Mouse (Mus musculus) left cerebral cortex, postnatal 14 days (tissue): ENCODE data around the gene Chit1. TPM values are rescaled to one million over a fixed set of nuclear protein-coding genes. Genes with fewer than 3 reads are reported as not detected.

Experiments used
- DNase-seq, 2 experiments: peaks; one replicate each; pipeline ENCODE4 v3.0.0; 2021 to 2022; ENCODE audit warnings: low spot score in 2 of 2, mixed read lengths in 1 of 2
- intact Hi-C: fragments of 180-260 bp; cut with DNase I; formaldehyde crosslinking; loops from one replicate; pipeline ENCODE4 v1.15.1; 2025
- total RNA-seq, 2 experiments: library from RNA; stranded (reverse); gene quantifications; 2 replicates each; pipeline ENCODE4 v1.2.3; 2021

The Chit1 gene
- total RNA-seq, 2 experiments from 2014 or later: 0.38 to 0.42 TPM

DNA sequence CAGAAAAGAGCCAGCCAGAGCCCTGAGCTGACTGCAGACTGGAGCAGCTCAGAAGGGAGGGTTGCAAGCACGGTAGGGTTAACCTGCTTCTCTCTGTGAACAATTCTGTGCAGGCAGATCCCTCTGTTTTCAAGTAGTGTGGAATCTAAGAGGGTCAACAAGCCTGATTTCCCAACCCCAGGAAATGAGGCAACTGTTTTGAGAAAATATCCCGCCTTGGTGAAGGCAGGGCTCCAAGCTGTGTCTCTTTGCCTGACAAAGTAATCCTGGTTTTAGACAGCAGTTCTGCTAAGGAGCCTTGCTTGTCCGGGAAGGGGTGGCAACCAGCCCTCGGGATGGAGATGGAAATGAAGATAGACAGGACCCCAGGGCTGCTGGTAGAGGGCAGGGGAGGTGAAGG is 53.4 kb downstream of the Chit1 start:
- intact Hi-C loops: no loop called here
- no peak for DNase-seq

DNA sequence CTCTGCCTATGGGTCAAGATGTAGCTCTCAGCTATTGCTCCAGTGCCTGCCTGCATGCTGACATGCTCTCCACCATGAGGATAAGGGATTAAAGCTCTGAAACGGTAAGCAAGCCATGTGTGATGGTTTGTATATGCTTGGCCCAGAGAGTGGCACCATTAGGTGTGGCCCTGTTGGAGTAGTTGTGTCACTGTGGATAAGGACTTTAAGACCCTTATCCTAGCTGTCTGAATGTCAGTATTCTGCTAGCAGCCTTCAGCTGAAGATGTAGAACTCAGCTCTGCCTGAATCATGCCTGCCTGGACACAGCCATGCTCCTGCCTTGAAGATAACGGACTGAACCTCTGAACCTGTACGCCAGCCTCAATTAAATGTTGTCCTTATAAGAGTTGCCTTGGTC is 55.5 kb downstream of the Chit1 start:
- intact Hi-C loops: no loop called here
- DNase-seq: no peak

DNA sequence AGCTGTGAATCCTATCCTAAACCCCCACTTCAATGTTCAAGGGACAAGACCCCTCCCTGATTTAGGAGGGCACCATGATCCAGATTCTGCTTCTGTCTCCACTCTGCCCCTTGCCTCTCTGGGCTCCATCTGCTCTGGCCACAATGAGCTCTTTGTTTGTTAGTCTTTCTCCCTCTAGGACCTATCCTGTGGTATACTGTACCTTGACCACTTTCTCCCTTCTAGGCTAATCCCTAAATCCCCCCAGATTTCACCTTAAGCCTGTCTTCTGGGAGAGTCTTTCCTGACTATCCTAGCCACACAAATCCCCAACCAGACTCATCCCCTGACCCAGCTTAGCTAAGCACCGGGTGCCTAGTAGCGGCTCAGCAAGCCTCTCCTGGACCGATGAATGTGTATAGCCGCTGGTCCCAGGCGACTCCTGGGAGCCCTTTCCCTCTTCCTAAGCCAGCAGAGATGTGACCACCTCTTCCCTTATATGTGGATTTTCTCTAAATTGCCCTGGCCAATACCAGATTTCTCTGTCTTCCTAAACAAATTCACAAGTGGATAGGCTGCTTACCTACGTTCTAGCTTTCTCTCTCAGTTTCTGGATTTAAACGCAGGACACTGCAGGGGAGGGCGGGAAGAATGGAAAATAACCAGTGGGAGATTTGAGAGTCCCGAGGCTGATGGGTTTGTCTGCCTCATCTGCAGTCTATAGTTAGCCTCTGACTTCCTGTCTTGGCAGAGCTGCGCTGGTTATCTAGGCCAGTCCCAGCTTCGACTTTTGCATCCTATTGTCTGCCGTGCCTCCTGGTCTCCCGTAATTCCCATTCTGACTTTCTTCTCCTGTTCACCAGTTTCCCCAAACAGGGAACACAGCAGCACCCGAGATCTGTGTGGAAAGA is 56.6 kb downstream of the Chit1 start:
- intact Hi-C loops: no loop called here
- no peak for DNase-seq

DNA sequence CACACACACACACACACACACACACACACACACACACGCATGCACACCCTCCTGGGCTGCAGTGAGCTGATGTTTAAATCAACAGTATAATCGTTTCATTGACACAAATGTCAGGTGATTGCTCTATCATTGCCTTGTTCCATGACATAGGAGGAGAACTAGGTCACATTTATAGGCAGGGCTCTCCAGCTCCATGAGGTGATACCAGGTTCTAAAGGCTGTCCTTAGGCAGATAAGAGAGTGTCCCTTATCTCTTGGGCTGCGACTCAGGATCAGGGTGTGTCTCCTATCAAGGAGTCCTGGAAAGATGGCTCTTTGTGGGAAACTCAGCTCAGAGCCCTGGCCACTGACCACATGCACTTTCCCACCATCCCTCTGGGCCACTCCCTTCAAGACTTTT is 57.5 kb downstream of the Chit1 start:
- intact Hi-C loops: no loop called here

DNA sequence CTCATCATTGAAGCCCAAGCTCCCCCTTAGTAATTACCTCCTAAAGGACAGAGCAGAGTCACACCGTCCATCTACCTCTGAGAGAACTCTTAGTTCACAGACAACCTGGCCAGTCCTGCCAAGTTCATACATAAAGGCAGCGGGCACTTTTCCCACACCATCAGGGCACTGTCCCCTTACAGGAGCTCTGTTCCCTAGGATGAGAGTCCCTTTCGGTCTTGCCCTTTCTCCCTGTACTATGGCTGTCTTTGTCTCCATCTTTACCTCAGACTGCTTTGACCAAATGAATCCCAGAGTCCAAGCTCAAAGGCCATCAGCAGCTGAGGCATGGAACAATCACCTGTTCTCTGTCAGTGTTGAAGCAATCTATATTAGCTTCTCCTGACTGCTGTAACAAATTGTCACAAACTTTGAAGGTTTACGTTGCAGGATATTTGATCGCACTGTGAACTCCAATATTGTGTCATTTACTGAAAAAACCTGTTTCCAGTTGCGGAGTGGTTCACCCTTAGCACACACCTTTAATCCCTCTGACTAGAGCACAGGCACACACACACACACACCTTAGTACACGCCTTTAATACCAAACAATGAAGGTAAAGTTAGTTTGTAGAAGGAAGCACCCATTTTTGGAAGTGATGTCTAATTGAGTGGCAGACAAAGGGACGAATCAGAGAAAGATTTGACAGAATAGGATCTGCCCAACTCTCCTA is 58.1 kb downstream of the Chit1 start:
- no peak for DNase-seq
- intact Hi-C loops: no loop called here

More for the DNA sequence above, 57.5 kb downstream of the Chit1 start:
- DNase-seq: no peak

DNA sequence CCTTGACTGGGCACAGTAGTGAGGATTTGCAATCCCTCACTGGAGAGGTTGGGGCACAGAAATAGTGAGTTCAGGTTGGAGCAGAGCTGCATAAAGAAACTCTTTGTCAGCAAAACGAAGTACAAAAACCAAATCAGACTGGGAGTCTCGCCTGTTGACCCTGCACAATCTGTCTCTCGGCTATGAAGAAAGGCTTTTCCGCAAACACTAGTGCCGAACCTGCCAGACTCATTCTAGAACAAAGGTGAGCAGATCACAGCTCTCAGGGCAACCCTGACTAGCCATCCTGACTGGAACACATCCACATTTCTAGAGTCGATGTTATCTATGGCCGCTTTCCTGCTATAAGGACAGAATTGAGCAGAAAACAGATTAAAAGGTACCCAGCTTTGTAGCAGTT is 62.0 kb downstream of the Chit1 start:
- DNase-seq: no peak
- intact Hi-C loops: no loop called here

DNA sequence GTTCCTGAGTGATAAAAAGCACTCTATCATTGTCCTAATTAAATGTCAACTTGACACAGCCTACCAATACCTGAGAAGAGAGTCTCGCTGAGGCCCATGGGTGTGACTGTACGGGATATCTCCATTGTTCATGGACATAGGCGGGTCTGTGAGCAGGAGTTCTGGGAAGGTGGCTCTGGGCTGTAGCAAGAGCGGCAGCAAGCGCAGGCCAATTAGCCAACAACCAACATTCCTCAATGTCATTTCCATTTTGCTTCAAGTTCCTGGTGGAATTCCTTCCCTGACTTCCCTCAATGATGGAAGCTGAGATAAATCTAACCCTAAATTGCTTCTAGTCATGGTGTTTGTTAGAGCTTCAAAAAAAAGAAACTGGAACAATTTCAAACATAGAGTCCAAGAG is 66.9 kb downstream of the Chit1 start:
- DNase-seq: no peak
- intact Hi-C loops: no loop called here

DNA sequence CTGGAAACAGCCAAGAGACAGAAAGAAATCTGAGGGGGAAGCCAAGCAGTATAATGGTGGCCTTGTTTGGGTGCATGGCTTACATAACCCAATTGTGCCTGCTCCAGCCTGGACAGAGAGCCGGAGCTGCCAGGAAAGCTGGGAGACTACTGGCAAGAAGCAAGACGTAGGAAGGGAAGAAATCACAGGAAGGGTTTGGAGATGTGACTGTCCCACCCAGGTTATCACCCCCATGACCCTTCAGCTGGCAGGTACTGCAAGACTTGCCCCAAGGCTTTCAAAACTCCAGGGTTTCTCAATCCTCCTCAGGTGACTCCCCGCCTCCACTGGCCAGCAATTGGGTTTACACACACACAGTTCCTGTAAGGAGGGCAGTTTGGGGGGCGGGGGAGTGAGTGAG is 71.0 kb downstream of the Chit1 start, which contains the start of gene Chil1:
Gene Chil1 (plus strand): TSS at position 152 of the 400 bp plus-strand sequence.
- no peak for DNase-seq
- intact Hi-C loops: no loop called here

DNA sequence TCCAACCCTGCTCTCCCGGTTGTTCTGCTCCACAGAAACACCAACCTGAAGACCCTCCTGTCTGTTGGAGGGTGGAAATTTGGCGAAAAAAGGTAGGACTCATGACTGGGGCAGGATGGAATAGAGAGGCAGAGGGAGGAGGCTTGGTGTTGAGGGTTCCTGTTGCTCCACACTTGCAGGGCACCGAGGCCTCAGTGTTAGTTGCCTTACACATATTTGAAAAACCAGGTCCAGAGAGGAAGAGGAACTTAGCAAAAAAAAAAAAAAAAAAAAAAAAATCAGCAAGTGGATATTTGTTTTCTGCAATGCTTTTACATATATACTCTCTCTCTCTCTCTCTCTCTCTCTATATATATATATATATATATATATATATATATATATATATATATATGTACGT is 73.0 kb downstream of the Chit1 start:
- DNase-seq: no peak
- intact Hi-C loops: no loop called here

DNA sequence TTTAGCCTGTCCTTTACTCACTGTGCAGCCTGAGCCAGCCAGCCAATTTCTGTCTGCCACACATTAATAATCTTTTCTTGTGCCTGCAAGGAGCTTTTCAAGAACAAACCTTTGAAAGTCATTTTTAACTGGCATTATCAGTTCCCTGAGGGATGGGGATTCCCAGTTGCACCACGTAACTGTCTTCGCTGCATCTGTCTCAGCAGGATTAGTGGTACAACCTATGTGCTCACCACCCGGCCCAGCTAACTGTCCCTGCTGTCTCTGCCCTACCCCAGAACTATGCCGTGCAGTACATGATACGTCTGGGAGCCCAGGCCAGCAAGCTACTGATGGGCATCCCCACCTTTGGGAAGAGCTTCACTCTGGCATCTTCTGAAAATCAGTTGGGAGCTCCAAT is 77.2 kb downstream of the Chit1 start:
- intact Hi-C loops: no loop called here
- no peak for DNase-seq

DNA sequence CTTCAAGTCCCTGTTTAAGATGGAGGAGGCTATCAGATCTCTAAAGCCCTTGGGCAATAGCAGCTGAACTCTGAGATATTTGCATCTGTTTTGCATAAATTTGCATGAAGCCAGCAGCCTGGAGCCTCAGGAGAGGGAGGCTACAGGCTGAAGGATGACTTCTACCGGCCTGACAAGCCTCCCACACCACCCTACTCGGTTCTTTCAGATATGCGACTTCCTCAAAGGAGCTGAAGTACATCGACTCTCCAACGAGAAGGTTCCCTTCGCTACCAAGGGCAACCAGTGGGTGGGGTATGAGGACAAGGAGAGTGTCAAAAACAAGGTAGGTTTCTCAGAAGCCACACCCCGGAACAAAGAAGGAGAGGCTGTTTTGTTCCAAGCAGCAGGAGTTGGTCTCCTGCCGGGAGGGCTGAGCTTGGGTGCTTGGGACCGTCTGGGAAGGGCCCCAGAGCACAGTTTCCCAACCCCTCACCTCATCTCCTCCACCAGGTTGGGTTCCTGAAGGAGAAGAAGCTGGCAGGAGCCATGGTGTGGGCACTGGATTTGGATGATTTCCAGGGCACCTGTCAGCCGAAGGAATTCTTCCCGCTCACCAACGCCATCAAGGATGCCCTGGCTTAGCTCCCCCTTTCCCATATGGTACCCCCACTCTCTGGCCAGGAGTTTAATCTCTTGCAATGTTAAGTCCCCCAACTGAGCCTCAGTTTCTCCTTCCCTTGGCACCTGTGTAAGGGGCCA is 78.1 kb downstream of the Chit1 start:
- intact Hi-C loops: no loop called here
- peak in 1 of 2 experiments; percentile 67 for DNase-seq

DNA sequence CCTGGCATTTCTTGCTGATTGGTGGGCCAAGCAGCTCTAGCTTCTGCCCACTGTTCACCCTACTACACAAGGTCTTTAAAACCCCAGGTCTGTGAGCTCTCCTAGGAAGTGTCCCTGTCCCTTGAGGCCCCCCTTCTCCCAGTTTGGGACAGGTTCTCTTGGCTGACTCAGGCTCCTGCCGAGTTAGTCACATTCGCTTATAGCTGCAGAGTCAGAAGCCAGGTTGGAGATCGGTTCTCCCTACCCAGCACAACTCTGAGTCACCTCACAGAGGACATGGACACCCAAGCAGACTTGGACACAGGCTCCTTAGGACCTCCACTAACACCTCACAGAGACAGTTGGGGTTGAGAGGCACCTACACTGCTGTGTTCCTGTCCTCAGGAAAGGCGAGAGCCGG is 80.2 kb downstream of the Chit1 start:
- intact Hi-C loops: no loop called here
- no peak for DNase-seq

DNA sequence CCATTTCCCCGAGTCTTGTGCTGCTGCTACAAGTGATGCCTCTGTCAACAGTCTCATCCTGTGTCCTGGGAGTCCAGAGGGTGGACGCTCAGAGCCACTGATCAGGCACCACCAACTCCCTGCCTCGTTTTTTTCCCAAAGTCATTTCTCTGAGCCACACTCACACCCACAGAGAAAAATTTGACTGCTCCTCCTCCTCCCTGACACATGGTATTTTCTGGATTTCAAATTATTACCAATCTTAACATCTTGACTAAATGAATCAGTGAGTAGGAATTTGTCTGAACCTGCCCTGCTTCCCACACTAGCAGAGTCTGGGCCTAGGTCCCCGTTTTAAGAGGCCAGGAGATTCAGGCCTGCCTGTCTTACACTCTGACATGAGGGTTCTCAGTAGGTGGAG is 81.0 kb downstream of the Chit1 start:
- no peak for DNase-seq

DNA sequence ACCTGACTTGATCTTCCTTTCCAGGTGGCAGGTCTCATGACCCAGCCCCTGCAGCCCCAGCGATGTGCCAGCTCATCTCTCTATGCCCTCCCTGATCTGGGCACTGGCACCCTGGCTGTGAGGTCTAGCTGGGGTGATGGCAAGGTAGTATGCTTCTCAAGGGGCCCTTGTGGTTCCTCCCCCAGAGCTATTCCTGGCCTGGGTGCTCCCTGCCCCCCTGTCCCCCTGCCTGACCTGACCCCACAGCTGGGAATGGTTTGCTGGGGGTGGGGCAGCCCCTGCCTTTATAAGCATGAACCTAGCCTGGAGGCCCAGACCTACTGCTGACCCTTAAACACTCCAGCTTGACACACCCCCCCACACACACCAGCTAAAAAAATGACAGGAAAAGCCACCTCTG is 82.1 kb downstream of the Chit1 start, which contains the start of gene Mybph:
Gene Mybph (plus strand): TSS at position 323 of the 400 bp plus-strand sequence.
- no peak for DNase-seq
- intact Hi-C loops: no loop called here

More for the DNA sequence above, 81.0 kb downstream of the Chit1 start:
- intact Hi-C loops: no loop called here

DNA sequence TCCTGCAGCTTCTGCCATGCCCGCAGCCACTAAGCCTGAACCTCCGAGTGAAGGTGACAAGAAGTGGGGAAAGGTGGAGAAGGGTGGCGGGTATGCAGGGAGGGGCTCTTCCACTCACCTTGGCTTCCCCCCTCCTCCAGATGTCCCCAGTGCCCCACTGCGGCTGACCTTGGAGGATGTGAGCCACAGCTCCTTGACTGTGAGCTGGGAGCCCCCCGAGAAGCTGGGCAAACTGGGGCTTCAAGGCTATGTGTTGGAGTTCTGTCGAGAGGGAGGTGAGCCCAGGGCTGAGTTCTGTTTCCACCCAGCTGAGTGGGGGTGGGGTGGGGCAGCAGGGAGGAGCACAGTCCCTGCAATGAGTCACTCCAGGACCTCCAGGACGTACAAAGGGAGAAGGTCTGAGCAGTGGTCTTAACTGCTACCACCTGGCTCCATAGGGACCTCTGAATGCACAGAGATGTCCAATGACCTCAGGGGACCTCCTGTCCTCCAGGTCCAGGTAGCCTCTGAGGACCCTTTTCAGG is 82.7 kb downstream of the Chit1 start:
- intact Hi-C loops: no loop called here
- no peak for DNase-seq

DNA sequence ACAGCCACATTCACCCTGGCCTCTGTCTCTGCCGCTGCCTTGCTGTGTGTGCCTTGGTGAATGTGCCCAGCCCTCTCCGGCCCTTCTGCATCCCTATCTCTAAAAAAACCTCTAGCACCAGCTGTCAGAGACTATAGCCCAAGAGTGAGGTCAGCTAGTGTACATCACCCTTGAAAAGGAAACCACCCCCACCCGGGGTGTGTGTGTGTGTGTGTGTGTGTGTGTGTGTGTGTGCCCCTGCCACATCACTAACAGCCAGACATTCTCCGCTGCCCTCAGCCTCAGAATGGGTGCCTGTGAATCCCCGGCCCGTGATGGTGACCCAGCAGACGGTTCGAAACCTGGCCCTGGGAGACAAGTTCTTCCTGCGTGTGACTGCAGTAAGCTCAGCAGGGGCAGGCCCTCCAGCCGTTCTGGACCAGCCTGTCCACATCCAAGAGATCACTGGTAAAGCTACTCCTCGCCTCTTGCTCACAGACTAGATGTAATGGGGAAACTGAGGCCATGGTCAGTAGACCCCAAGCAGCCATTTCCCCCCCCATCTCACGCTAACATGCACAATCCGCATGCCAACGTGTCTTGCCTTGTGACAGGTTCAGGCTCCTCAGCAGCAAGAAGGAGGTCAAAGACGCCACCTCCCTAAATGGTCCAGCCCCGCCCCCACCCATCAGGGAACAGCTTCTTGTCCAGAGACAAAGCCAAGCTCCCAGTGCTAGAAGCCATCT is 83.4 kb downstream of the Chit1 start:
- DNase-seq: no peak
- intact Hi-C loops: loop anchor here (5.0 kb wide), 1 partner anchor 42 kb away; no protein-coding TSS in a partner anchor

DNA sequence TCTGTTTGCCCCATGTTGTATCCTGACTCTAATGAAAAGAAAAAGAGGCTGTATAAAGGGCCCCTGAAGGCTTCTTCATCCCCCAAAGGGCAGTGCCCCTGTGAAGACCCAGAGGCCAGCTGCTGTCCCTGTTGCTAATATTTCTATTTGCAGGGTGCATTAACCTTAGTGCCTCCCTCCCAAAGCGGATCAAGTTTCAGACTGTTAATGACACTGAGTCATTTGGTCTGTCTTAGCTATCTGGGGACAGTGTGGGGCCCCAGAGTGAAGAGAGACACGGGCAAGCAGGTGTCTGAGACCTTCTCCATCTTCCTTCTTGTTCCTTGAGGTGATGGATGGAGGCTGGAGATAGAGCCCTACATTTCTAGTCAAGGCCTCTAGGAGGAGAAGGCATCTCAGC is 84.1 kb downstream of the Chit1 start:
- no peak for DNase-seq
- intact Hi-C loops: loop anchor here (5.0 kb wide), 1 partner anchor 43 kb away; no protein-coding TSS in a partner anchor

DNA sequence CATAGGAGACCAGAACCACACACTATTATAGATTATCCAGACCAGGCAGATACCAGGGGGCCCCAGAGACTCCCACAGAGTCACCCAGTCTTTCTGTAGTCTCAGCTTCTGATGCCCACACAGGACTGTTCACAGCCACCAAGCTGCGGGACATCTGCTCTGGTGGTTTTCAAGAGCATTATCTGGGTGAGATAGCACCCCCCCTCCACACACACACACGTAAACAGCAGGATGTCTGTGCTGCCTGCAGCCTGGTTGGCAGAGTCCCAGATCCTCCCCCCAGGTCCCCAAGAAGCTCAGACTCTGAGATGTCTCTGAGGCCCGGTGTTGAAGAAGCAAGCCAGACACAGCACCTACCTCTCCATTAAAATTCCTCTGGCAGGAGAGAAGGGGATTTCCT is 84.5 kb downstream of the Chit1 start:
- peak; percentile 67 to 80 for DNase-seq
- intact Hi-C loops: loop anchor here (5.0 kb wide), 1 partner anchor 43 kb away; no protein-coding TSS in a partner anchor

DNA sequence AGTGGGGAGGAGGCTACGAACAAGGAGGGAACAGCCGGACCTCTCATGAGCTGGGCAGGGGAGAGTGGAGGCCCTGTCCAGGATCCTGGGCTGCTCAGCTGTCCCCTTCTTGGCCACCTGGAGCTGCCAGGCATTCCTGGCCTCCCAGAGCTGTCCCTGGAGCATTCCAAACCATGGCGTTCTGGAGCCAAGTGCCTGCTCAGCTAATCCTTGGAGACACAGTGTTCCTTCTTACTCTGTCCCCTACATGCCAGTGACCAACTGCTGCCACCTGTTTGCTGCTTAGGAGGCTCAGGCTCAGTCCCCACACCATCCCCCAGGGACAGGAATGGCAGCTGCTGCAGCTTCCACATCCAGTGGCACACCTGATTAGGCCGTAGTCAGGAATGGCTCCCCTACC is 84.9 kb downstream of the Chit1 start:
- DNase-seq: peak in 1 of 2 experiments; percentile 54
- intact Hi-C loops: loop anchor here (2.0 to 5.0 kb wide), 3 partner anchors 39 to 49 kb away; partner anchors contain the start of gene Adora1
